Mouse (Mus musculus): ENCODE data around the gene Rpl27a. TPM values are rescaled to one million over a fixed set of nuclear protein-coding genes. Genes with fewer than 3 reads are reported as not detected.

Gene Rpl27a
- polyA plus RNA-seq, 1 experiment from 2014 or later = 125 TPM

DNA sequence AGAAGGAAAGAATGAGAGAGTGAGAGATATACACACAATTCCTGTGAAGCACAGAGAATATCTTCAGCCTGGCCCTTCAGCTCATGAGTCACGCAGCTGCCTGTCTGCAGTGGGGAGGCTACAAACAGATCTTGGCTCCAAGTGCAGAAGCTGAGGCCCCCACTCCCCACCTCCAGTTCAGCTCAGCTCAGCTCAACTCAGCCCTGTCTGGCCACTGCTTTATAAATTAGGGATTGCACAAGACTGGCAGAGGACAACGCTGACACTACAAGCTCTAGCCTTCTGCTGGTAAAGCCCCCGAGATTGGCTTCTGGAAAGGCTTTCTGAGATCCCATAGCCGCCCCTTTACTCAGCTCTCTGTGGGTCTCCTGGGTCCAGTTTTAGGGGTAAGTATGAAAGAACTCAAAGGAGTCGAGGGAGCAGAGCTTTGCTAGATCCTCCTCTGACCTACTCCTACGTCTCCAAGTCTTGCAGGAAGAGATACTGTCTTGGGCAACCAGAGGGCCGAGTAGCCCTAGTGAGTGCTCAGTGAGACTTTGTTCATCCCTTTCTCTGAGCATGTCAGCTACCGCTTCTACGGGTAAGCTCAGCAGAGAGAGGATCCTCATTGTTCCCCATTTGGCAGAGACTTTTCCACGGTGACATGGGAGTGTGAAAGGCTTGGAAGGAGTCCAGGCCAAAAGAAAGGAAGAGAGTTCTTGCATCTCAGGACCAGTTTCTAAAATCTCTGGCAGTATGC is 26.5 kb downstream of the Rpl27a start:
- no peak for ATAC-seq
- H3K4me3 ChIP-seq = no peak overlapping the region

DNA sequence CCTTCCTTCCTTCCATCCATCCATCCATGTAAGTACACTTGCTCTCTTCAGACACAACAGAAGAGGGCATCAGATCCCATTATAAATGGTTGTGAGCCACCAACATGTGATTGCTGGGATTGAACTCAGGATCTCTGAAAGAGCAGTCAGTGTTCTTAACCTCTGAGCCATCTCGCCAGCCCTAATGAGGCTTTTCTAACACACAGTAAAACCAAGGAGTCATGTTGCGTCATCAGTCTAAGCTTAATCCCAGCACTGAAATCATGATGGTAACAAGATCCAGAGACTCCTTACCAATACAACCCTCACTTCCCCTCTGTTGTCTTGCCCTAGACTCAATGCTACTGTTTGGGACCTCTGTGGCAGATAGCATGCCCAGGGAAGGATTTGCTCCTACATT is 27.2 kb downstream of the Rpl27a start:
- no peak overlapping the region for H3K4me3 ChIP-seq
- no peak overlapping the region for H3K9ac ChIP-seq
- no peak overlapping the region for H3K27ac ChIP-seq
- peaks cover 46% of the 10 kb centered on the region for H3K36me3 ChIP-seq
- no peak overlapping the region for H3K4me2 ChIP-seq
- H3K27me3 ChIP-seq (replicated peaks) = no peaks in the 10 kb centered on the region
- no peaks in the 10 kb centered on the region for H3K9me3 ChIP-seq (replicated peaks)
- H3K4me1 ChIP-seq = no peaks in the 10 kb centered on the region; the same call in 1 of the 2 replicates
- ATAC-seq = no peak
- 77% methylated on average over 2 of the region's 2 CpGs for WGBS (ENCODE audit: insufficient replicate concordance)

More for the DNA sequence above, 26.5 kb downstream of the Rpl27a start:
- Histone ChIP-seq H3K4me1 (no peaks in the 10 kb centered on the region; the same call in 1 of the 2 replicates), H3K4me2 (no peak overlapping the region), H3K27me3 (replicated peaks) (no peaks in the 10 kb centered on the region), H3K27ac (no peak overlapping the region), H3K9me3 (replicated peaks) (no peaks in the 10 kb centered on the region), H3K9ac (no peak overlapping the region), H3K36me3 (peaks cover 44% of the 10 kb centered on the region)
- 63% methylated on average over 10 of the region's 10 CpGs for WGBS (ENCODE audit: insufficient replicate concordance)

DNA sequence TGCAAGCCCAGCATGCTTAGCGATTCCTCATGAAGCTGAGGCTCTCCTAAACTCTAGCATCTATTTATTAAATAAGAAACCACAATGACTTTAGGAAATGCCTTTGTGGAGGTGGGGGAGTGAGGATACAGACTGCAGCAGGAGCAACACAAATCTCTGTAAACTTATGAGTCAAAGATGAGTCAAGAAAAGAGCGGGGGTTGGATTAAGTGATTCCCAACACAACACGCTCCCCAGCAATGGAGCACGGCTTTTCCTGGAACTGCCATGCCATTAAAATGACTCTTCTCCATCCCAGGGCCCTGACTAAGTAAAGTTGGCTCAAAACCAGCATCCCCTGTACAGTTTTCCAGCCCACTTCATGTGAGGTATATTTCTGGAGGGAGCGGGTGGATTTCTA is 27.8 kb downstream of the Rpl27a start:
- Histone ChIP-seq H3K9me3 (replicated peaks) (no peaks in the 10 kb centered on the region), H3K9ac (no peak overlapping the region), H3K27ac (no peak overlapping the region), H3K27me3 (replicated peaks) (no peaks in the 10 kb centered on the region), H3K4me2 (no peak overlapping the region), H3K4me3 (no peak overlapping the region), H3K36me3 (peaks cover 44% of the 10 kb centered on the region), H3K4me1 (no peaks in the 10 kb centered on the region; the same call in 1 of the 2 replicates)
- WGBS (ENCODE audit: insufficient replicate concordance) = 79% methylated on average over 5 of the region's 5 CpGs
- ATAC-seq = no peak

DNA sequence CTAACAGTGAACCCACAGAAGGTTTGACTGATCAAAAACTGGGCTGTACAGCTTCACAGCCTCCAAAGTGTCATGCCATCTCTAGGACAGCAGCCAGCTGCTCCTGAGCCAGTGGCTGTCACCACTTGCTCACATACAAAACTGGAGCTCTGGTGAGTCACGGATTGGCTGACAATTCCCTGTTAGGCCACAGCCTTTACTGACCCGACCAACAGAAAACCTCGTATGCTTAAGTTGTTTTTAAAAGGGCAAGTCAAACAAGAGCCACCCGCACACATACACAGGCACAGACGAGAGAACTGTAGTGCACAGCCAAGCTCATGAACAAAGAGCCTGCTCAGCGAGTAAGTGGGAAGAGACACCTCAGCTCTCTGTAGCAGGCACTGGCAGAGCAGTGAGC is 40.6 kb downstream of the Rpl27a start:
- Histone ChIP-seq H3K4me3 (no peak overlapping the region), H3K27me3 (replicated peaks) (no peaks in the 10 kb centered on the region), H3K4me1 (peaks cover 24% of the 10 kb centered on the region), H3K9me3 (replicated peaks) (no peaks in the 10 kb centered on the region), H3K27ac (no peak overlapping the region), H3K36me3 (peaks cover 18% of the 10 kb centered on the region; the same call in 1 of the 2 replicates), H3K9ac (no peak overlapping the region), H3K4me2 (no peak overlapping the region)
- ATAC-seq = no peak
- WGBS (ENCODE audit: insufficient replicate concordance) = 68% methylated on average over 6 of the region's 6 CpGs

DNA sequence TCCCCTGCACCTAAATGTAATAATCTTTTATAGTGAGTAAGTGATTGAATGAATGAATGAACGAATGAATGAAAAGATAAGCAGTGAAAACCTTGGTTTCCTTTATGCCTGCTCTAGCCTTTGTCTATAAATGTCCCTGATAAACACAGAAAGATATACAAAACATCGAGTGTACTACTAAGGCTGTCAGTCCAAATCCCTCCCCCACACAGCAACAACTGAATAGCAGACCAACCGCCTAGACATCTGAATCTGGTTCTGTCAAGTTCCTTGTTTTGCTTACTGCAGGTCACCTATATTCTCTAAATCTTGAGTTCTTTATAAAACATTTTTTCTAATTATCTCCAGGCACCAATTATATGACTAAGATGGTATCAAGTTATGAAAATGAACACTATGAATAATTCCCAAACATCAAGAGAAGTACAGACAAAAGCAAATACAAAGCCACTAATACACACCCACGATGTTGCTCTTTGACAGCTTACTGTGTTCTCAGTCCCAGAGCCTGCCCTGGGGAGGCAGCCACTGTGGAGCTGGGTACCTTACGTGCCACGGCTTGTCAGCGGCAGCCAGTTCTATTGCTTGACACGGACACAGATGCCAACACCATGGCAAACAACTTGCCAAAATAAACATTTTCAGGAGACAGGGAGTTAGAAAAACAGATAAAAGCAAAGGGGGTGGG is 42.7 kb downstream of the Rpl27a start:
- no peak overlapping the region for H3K27ac ChIP-seq
- no peaks in the 10 kb centered on the region for H3K27me3 ChIP-seq (replicated peaks)
- no peaks in the 10 kb centered on the region for H3K9me3 ChIP-seq (replicated peaks)
- no peak overlapping the region for H3K4me2 ChIP-seq
- no peak overlapping the region for H3K4me3 ChIP-seq
- H3K4me1 ChIP-seq = peaks cover 24% of the 10 kb centered on the region
- WGBS (ENCODE audit: insufficient replicate concordance) = 49% methylated on average over 8 of the region's 8 CpGs
- no peak overlapping the region for H3K9ac ChIP-seq
- H3K36me3 ChIP-seq = peaks cover 17% of the 10 kb centered on the region; the same call in 1 of the 2 replicates
- ATAC-seq = no peak

DNA sequence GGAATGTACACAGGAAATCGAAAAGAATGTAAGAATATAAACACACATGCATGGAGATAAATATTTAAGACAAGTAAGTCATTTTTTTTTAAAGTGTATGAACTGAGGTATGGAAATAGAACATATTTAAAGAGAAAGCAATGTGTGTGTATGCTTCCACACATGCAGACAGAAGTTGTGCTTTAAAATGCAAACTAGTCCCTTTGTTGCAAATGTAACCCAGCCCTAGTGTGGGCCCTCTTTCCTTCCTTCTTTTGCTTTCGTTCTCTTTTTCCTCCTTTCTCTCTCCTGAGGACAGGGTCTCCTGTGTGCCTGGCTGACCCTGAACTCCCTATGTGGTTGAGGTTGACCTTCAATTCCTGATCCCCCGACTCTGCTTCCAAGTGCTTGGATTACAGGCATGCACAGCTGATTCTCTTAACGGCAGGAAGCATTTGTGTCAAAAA is 43.2 kb downstream of the Rpl27a start:
- H3K36me3 ChIP-seq = peaks cover 15% of the 10 kb centered on the region; the same call in 1 of the 2 replicates
- no peaks in the 10 kb centered on the region for H3K9me3 ChIP-seq (replicated peaks)
- H3K27ac ChIP-seq = peak overlapping the region; percentile 36; the same call in 1 of the 2 replicates
- H3K9ac ChIP-seq = no peak overlapping the region
- H3K4me2 ChIP-seq = peak overlapping the region; percentile 12; the same call in 1 of the 2 replicates
- no peak for ATAC-seq
- WGBS (ENCODE audit: insufficient replicate concordance) = 35% methylated on average over 4 of the region's 4 CpGs
- peaks cover 25% of the 10 kb centered on the region for H3K4me1 ChIP-seq
- no peak overlapping the region for H3K4me3 ChIP-seq
- H3K27me3 ChIP-seq (replicated peaks) = no peaks in the 10 kb centered on the region

DNA sequence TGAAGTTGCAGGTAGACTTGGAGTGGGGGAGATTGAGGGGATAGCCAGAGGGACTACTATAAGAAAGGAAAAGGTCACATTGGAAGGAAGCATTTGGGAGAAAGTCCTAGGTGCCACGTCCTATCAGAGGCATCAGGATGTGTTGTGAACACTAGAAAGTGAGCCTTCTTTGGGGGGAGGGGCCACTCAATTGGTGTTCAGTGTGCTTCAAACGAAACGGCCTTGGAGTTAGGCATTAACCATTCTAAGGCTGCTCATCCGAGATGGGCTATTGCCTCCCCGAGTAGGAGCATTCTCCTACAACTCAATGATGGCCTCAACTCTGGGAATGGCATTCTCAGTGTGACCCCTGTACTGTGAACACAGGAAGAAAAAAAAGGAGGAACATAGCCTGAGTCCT is 43.7 kb downstream of the Rpl27a start:
- WGBS (ENCODE audit: insufficient replicate concordance) = 35% methylated on average over 5 of the region's 5 CpGs
- no peaks in the 10 kb centered on the region for H3K9me3 ChIP-seq (replicated peaks)
- peak overlapping the region; percentile 12; the same call in 1 of the 2 replicates for H3K4me2 ChIP-seq
- no peak for ATAC-seq
- H3K27ac ChIP-seq = peak overlapping the region; percentile 36
- no peak overlapping the region for H3K4me3 ChIP-seq
- no peaks in the 10 kb centered on the region for H3K27me3 ChIP-seq (replicated peaks)
- H3K9ac ChIP-seq = no peak overlapping the region
- H3K4me1 ChIP-seq = peaks cover 30% of the 10 kb centered on the region
- peaks cover 15% of the 10 kb centered on the region; the same call in 1 of the 2 replicates for H3K36me3 ChIP-seq

DNA sequence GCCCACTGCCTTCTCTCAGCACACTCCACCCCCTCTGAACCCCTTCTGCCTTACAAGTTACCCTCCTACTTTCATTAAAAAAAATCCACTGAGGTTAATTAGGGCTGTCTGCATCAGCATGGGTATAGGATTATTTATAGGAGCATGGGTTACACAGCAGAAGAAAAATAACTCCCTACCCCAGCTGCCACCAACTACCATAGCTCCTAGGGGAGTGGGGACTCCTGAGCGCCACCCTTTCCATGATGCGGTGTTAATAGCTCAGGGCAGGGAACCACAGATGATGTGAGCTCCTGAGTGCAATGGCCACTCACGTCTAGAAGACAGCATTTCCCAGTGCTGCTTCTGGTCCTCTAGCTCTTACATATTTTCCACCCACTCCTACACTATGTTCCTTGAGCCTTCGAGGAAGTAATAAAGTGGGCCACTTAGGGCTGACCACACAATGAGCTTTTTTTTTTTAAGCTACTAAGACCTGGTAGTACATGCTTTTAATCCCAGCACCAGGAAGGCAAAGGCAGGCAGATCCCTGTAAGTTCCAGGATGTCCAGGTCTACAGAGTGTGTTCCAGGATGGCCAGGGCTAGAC is 44.9 kb downstream of the Rpl27a start:
- H3K4me3 ChIP-seq = no peak overlapping the region
- WGBS (ENCODE audit: insufficient replicate concordance) = 66% methylated on average over 4 of the region's 4 CpGs
- H3K9me3 ChIP-seq (replicated peaks) = no peaks in the 10 kb centered on the region
- no peak for ATAC-seq
- no peak overlapping the region for H3K9ac ChIP-seq
- H3K27me3 ChIP-seq (replicated peaks) = no peaks in the 10 kb centered on the region
- no peak overlapping the region for H3K4me2 ChIP-seq
- H3K4me1 ChIP-seq = peaks cover 38% of the 10 kb centered on the region
- no peak overlapping the region for H3K27ac ChIP-seq
- H3K36me3 ChIP-seq = peaks cover 15% of the 10 kb centered on the region; the same call in 1 of the 2 replicates

DNA sequence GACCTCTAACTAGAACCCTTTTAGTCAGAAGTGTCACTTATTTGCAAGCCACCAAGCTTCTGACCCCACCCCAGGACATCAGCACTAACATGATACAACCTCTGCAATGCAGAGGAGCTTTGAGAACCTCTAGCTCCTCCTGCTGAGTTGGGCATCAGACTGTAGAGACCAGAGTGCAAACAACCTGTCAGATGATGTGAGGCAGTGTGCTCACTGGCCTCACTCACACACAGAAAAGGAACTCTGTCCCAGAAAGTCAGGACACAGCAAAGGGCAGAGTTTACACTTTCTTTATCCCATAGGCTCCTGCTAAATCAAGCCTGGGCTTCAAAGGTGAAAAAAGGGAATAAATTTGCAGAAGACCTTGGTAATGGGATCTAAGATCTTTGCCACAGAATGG is 47.4 kb downstream of the Rpl27a start:
- Histone ChIP-seq H3K27ac (no peak overlapping the region), H3K4me3 (no peak overlapping the region), H3K27me3 (replicated peaks) (no peaks in the 10 kb centered on the region), H3K4me1 (peaks cover 39% of the 10 kb centered on the region), H3K36me3 (peaks cover 18% of the 10 kb centered on the region; the same call in 1 of the 2 replicates), H3K9me3 (replicated peaks) (no peaks in the 10 kb centered on the region), H3K4me2 (no peak overlapping the region), H3K9ac (no peak overlapping the region)
- ATAC-seq = no peak

DNA sequence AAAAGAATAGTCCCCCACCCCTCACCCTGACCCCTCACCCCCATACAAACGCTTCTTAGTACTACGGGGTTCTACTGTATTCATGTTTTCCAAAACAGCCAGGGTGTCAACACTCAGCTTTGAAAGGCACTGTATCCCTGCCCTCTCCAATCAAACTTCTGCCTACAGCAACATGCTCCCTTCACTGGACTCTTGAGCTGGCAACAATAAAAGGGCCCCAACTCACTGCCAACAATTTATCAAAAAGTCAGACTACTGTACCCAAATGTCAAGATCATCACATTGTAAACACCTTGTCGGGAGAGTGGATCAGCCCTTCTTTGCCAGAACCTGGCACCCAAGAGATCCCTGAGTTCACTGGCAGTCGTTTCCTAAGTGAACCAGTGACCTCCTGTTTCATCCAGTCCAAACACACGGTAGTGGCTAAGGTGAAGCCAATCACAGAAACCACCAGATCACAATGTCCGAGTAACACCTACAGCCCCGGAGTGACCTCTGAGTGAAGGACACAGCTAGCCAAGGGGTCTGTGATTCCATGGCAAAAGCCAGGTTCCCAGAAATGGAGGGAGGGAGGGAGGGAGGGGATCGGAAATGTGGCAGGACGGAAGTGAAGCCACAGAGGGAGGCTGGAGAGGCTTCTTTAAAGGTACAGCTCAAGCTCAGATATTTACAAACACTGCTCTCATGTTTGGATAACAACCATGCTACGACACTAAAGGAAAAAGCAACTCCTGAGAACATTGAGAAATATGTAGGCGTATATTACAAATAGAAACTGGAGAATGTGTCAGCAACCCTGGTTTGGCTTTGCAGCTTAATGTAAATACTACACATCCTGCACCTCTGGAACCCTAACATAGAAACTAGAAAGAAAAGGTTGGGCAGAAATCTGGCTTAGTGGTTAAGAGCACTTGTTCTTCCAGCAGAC is 48.2 kb downstream of the Rpl27a start:
- no peaks in the 10 kb centered on the region for H3K27me3 ChIP-seq (replicated peaks)
- no peak for ATAC-seq
- 61% methylated on average over 11 of the region's 11 CpGs for WGBS (ENCODE audit: insufficient replicate concordance)
- H3K4me3 ChIP-seq = no peak overlapping the region
- H3K9ac ChIP-seq = no peak overlapping the region
- peaks cover 18% of the 10 kb centered on the region; the same call in 1 of the 2 replicates for H3K36me3 ChIP-seq
- H3K27ac ChIP-seq = no peak overlapping the region
- peaks cover 31% of the 10 kb centered on the region for H3K4me1 ChIP-seq
- H3K4me2 ChIP-seq = no peak overlapping the region
- H3K9me3 ChIP-seq (replicated peaks) = no peaks in the 10 kb centered on the region

DNA sequence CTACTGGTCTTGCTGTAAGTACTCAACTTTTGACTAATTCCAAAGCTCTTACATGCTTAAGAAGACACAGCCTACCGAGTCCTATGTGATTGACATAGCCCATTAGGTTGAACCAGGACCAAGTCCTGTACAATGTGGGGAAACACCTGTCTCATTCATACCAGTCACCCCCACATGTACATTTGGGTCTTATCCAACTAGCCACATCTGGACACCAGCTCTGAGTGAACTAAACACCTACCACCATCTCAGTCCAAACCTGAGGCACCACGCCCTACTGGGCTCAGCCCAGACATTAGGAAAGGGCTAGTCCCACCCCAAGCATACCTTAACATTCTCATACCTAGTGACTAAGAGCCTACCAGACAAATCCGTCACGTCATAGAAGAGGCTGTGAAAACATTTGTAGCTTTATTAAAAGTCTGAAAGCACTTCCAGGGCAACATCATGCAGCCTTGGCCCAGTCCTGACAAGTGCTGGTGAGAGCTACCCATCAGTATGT is 49.5 kb downstream of the Rpl27a start:
- Histone ChIP-seq H3K4me2 (no peak overlapping the region), H3K4me1 (peaks cover 18% of the 10 kb centered on the region), H3K27me3 (replicated peaks) (no peaks in the 10 kb centered on the region), H3K9me3 (replicated peaks) (no peaks in the 10 kb centered on the region), H3K36me3 (peaks cover 18% of the 10 kb centered on the region; the same call in 1 of the 2 replicates), H3K27ac (no peak overlapping the region), H3K4me3 (no peak overlapping the region), H3K9ac (no peak overlapping the region)
- WGBS (ENCODE audit: insufficient replicate concordance) = 78% methylated on average over 4 of the region's 4 CpGs
- ATAC-seq = no peak; the same call in 1 of the 2 replicates

Data from liver, embryonic 12.5 days (tissue).